Mouse (Mus musculus) heart, adult 2 months (tissue): ENCODE measurements at regions not wholly inside any gene's neighbourhood (a gene's known extent, or its start where the extent isn't known, plus 50 kb on each side); places are given as distances from the start of the nearest gene placed in this dataset.
"Not testable (repeated sequence)": the region's sequence is repeated elsewhere in the genome, so short reads cannot be mapped to it uniquely, and the experiment has no call there.

Experiments
- DNase-seq, 2 experiments: peaks; one replicate each; pipeline ENCODE4 v3.0.0; 2021
- H3K27ac ChIP-seq: fragments of 200-600 bp; 2 replicates; pipeline ENCODE4 v1.8.1; 2022
- H3K27me3 ChIP-seq: fragments of 200-500 bp; 2 replicates; pipeline ENCODE4 v1.6.1; 2012; ENCODE audit warnings: mild to moderate bottlenecking, low read length, inconsistent platforms, mixed read lengths; ENCODE audit not compliant: control insufficient read depth, insufficient read depth
- H3K36me3 ChIP-seq: fragments of 200-500 bp; 2 replicates; pipeline ENCODE4 v1.6.1; 2012; ENCODE audit warnings: low read length, inconsistent platforms; ENCODE audit not compliant: control insufficient read depth, insufficient read depth
- H3K4me1 ChIP-seq: fragments of 200-500 bp; 2 replicates; pipeline ENCODE4 v1.6.1; 2011; ENCODE audit warnings: low read length; ENCODE audit not compliant: control insufficient read depth, insufficient read depth
- H3K4me3 ChIP-seq: fragments of 200-600 bp; 2 replicates; pipeline ENCODE4 v1.8.1; 2022
- H3K79me2 ChIP-seq: fragments of 200-500 bp; replicated peaks from 2 replicates; pipeline ENCODE4 v1.6.1; 2012; ENCODE audit warnings: mild to moderate bottlenecking, inconsistent platforms, low read length, moderate library complexity, mixed read lengths; ENCODE audit not compliant: control insufficient read depth, insufficient read depth
- H3K9ac ChIP-seq: fragments of 200-500 bp; 2 replicates; pipeline ENCODE4 v1.6.1; 2012; ENCODE audit warnings: low read depth, mild to moderate bottlenecking, control low read depth, inconsistent platforms, low read length, mixed read lengths
- CTCF ChIP-seq: fragments of 200-600 bp; IDR thresholded peaks from 2 replicates; pipeline ENCODE4 v1.8.1; 2022; ENCODE audit warnings: antibody characterized with exemption, mild to moderate bottlenecking, moderate library complexity
- EP300 ChIP-seq: fragments of 200-500 bp; IDR thresholded peaks from 2 replicates; pipeline ENCODE4 v1.6.1; 2011; ENCODE audit warnings: low read depth, low read length, control low read depth; ENCODE audit not compliant: insufficient read depth
- POLR2A ChIP-seq: fragments of 200-500 bp; IDR thresholded peaks from 2 replicates; pipeline ENCODE4 v1.6.1; 2011; ENCODE audit warnings: mild to moderate bottlenecking, low read depth, low read length, control low read depth; ENCODE audit not compliant: insufficient read depth
- WGBS: fragments of 180-500 bp; shearing (Covaris S2); methylation state at CpG from one replicate; pipeline ENCODE4 v1.1.7; 2018; 5-methylcytosine and 5-hydroxymethylcytosine counted together
- intact Hi-C: fragments of 180-260 bp; cut with DNase I; formaldehyde crosslinking; loops from one replicate; pipeline ENCODE4 v1.15.1; 2025

DNA sequence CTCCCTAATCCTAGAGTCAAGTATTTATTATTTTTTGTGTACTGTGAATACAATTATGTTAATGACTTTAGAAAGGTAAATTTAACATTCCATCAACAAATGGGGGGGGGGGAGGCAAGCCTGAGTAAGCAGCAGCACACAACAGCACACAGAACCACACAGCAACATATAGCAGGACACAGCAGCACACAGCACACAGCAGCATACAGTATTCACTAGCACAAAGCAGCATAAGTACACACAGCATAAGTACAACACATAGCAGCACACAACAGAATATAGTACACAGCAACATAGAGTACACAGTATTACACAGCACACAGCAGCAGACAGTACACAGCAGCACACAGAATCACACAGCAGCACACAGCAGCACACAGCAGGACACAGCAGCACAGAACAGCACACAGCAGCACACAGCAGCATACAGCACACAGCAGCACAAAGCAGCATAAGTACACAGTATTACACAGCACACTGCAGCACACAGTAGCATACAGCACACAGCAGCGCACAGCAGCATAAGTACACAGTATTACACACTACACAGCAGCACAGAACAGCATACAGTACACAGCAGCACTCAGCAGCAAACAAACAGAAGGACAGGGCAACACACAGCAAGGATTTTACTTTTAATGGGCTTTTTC is 605.7 kb downstream of the Tbl1xr1 start:
- Histone ChIP-seq H3K79me2 (no peaks in the 10 kb centered on the region), H3K4me3 (no peak overlapping the region), H3K4me1 (no peaks in the 10 kb centered on the region), H3K9ac (no peak overlapping the region), H3K27ac (no peak overlapping the region), H3K27me3 (no peaks in the 10 kb centered on the region), H3K36me3 (no peaks in the 10 kb centered on the region)
- intact Hi-C loops: no loop called here
- 80% methylated on average over 1 of the region's 1 CpGs for WGBS
- no peak for TF ChIP-seq CTCF
- TF ChIP-seq POLR2A: no peak
- no peak for TF ChIP-seq EP300
- DNase-seq: no peak

DNA sequence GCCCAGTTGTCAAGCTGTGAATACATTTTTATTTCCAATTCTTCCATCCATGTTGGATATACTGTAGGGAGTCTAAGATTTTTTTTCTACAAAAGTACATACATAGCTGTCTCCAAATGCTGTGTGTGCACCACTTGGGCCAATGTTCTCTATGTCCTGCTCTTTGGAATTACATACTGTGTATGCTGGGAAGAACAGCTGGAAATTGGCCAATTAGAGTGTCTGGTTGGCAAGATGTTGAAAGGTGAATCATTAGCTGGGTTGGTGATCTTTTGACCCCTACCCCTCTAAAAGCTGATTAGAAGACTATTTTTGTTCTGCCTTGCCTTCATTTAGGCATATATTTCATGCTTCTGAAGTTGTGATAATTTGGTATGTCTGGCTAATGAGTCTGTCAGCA is 622.9 kb downstream of the Tbl1xr1 start:
- H3K4me3 ChIP-seq: no peak overlapping the region
- H3K36me3 ChIP-seq: no peaks in the 10 kb centered on the region
- H3K27me3 ChIP-seq: no peaks in the 10 kb centered on the region
- no peak overlapping the region for H3K27ac ChIP-seq
- intact Hi-C loops: no loop called here
- no peaks in the 10 kb centered on the region for H3K4me1 ChIP-seq
- no peak for DNase-seq
- no peak for TF ChIP-seq CTCF
- no peak for TF ChIP-seq EP300
- no peak for TF ChIP-seq POLR2A
- H3K79me2 ChIP-seq: no peaks in the 10 kb centered on the region
- no peak overlapping the region for H3K9ac ChIP-seq

DNA sequence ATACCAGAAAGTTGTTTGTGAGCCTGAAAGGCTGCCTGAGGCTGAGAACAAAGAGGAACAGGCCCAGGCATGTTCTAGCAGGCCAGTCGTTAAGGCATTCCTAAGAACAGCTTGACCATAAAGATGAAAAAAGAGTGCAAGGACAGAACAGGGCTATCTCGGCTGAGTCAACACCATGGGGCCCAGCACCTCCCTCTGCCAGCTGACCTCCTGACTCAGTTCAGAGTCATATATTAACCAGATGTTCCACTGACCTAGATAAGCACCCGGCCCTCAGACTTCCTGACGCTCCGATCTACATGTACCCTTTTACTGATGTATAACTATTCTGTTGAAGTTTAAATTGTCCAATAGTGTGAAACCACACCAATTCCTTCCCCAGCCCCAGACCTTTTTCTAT is 625.0 kb downstream of the Tbl1xr1 start:
- H3K36me3 ChIP-seq, H3K9ac ChIP-seq, H3K4me3 ChIP-seq, intact Hi-C loops, DNase-seq, H3K27ac ChIP-seq, H3K4me1 ChIP-seq, H3K27me3 ChIP-seq, H3K79me2 ChIP-seq: not testable (repeated sequence)
- 67% methylated on average over 5 of the region's 5 CpGs for WGBS

DNA sequence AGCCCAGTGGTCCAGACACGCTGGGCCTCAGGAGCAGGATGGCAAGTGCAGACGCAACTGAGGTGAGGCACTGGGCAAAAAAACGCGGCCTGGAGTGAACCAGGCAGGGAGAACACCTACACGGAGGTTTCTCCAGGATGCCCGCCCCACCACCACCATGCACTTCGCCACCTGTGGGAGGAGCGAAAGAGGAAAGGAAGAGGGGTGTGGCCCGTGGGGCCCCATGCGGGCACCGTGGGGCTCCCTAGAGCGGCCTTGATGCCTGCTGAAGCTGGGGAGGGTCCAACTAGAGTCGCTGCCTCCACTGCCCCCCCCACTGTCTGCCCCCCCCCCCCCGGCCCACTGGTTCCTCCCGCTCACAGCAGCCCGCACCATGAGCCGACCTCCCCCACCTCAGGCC is 629.2 kb downstream of the Tbl1xr1 start:
- TF ChIP-seq POLR2A (no peak), CTCF (no peak), EP300 (no peak)
- no peak for DNase-seq
- H3K27ac ChIP-seq: no peak overlapping the region
- no peaks in the 10 kb centered on the region for H3K36me3 ChIP-seq
- no peaks in the 10 kb centered on the region for H3K79me2 ChIP-seq
- no peak overlapping the region for H3K9ac ChIP-seq
- no peaks in the 10 kb centered on the region for H3K4me1 ChIP-seq
- intact Hi-C loops: no loop called here
- WGBS: 82% methylated on average over 15 of the region's 17 CpGs
- no peaks in the 10 kb centered on the region for H3K27me3 ChIP-seq
- no peak overlapping the region for H3K4me3 ChIP-seq

DNA sequence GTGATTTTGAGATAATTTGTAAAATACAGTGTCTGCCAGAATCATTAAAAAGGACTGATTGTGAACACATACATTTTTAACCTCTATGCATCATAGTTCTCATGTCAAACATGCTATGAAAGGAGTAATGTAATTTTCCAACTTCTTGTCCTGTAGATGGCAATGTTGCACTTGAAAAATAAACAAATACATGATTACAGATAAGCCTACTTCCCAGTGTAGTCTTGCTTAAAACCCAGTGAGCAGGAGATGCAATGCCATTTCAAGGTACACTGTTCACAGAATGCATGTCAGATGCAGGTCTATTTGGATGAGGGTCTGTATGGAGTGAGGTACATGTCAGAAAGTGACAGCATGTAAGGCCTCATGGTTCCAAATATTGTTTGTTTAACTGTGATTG is 668.6 kb downstream of the Tbl1xr1 start:
- H3K9ac ChIP-seq: no peak overlapping the region
- no peaks in the 10 kb centered on the region for H3K79me2 ChIP-seq
- H3K4me1 ChIP-seq: no peaks in the 10 kb centered on the region
- no peaks in the 10 kb centered on the region for H3K36me3 ChIP-seq
- no peak overlapping the region for H3K27ac ChIP-seq
- intact Hi-C loops: no loop called here
- TF ChIP-seq EP300 (no peak), CTCF (peak; percentile 31; the same call in 1 of the 2 replicates)
- no peak for DNase-seq
- no peak overlapping the region for H3K4me3 ChIP-seq
- no peaks in the 10 kb centered on the region for H3K27me3 ChIP-seq
